In the genomic region with DNA sequence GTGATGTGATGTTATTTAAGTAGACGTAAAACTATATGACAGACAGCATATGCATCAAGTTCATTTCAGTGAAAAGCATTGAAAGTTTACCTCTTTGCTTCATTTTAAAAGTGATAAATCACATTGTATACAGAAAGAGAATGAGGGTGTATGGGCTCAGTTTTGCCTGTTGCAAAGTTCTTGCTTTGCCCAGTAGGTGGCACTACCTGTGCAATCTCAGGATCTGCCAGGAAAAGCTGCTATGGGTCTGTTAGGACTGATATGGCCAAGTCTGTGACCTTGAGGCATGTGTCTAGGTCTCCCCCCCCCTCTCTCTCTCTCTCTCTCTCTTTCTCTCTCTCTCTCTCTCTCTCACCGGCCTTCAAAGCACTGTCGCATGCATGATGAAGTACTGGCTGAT, we compare ENCODE assay signal across 7 mouse cellular contexts.
DNase-seq lines count a peak whose midpoint lies in the region; ATAC-seq and TF ChIP-seq lines count a peak whose summit lies in the region.

No protein-coding gene starts in this region.

- H3K27me3 ChIP-seq in hindbrain, embryonic 10.5 days (ENCODE audit: insufficient read depth, poor library complexity, severe bottlenecking) = no peaks in the 10 kb centered on the region
- no peaks in the 10 kb centered on the region for H3K27me3 ChIP-seq in hindbrain, embryonic 16.5 days (replicated peaks; ENCODE audit: control insufficient read depth, insufficient read depth, low read length)
- no peaks in the 10 kb centered on the region for H3K27me3 ChIP-seq in forebrain, embryonic 13.5 days
- H3K27me3 ChIP-seq in lung, postnatal 0 days (replicated peaks; ENCODE audit: insufficient read depth, low read length) = no peaks in the 10 kb centered on the region

- WGBS in hindbrain, embryonic 10.5 days = 66% methylated on average over 3 of the region's 3 CpGs
- 69% methylated on average over 3 of the region's 3 CpGs for WGBS in hindbrain, embryonic 16.5 days
- WGBS in forebrain, embryonic 13.5 days = 69% methylated on average over 3 of the region's 3 CpGs
- WGBS in lung, postnatal 0 days = 45% methylated on average over 3 of the region's 3 CpGs

- no peak for TF ChIP-seq EP300 in lung, postnatal 0 days (IDR thresholded peaks at IDR 0.05)

- peak; percentile 60 for TF ChIP-seq CTCF in lung, postnatal 0 days (IDR thresholded peaks at IDR 0.05)

- H3K4me1 ChIP-seq in hindbrain, embryonic 10.5 days (replicated peaks) = no peaks in the 10 kb centered on the region
- no peaks in the 10 kb centered on the region for H3K4me1 ChIP-seq in hindbrain, embryonic 16.5 days (ENCODE audit: control insufficient read depth, insufficient read depth, low read depth, low read length)
- H3K4me1 ChIP-seq in forebrain, embryonic 13.5 days = no peaks in the 10 kb centered on the region
- H3K4me1 ChIP-seq in lung, postnatal 0 days (ENCODE audit: insufficient read depth, low read depth, low read length) = no peaks in the 10 kb centered on the region

- no peak overlapping the region for H3K27ac ChIP-seq in hindbrain, embryonic 10.5 days
- H3K27ac ChIP-seq in hindbrain, embryonic 16.5 days (ENCODE audit: low read depth, low read length) = no peak overlapping the region
- H3K27ac ChIP-seq in forebrain, embryonic 13.5 days = no peak overlapping the region
- H3K27ac ChIP-seq in lung, postnatal 0 days (ENCODE audit: low read length) = no peak overlapping the region

- H3K9me3 ChIP-seq in hindbrain, embryonic 10.5 days = no peaks in the 10 kb centered on the region
- no peaks in the 10 kb centered on the region for H3K9me3 ChIP-seq in hindbrain, embryonic 16.5 days (ENCODE audit: control insufficient read depth, low read length)
- no peaks in the 10 kb centered on the region for H3K9me3 ChIP-seq in forebrain, embryonic 13.5 days (replicated peaks)
- no peaks in the 10 kb centered on the region for H3K9me3 ChIP-seq in lung, postnatal 0 days (ENCODE audit: low read length)

- no peak overlapping the region for H3K4me2 ChIP-seq in hindbrain, embryonic 16.5 days (ENCODE audit: low read length)
- no peak overlapping the region for H3K4me2 ChIP-seq in forebrain, embryonic 13.5 days
- no peak overlapping the region for H3K4me2 ChIP-seq in lung, postnatal 0 days (replicated peaks; ENCODE audit: low read depth, low read length)

- no peak overlapping the region for H3K4me3 ChIP-seq in hindbrain, embryonic 10.5 days
- H3K4me3 ChIP-seq in hindbrain, embryonic 16.5 days (ENCODE audit: low read length) = no peak overlapping the region
- no peak overlapping the region for H3K4me3 ChIP-seq in forebrain, embryonic 13.5 days
- no peak overlapping the region for H3K4me3 ChIP-seq in lung, postnatal 0 days (ENCODE audit: low read depth, low read length)

- no peaks in the 10 kb centered on the region for H3K36me3 ChIP-seq in hindbrain, embryonic 10.5 days
- no peaks in the 10 kb centered on the region for H3K36me3 ChIP-seq in hindbrain, embryonic 16.5 days (ENCODE audit: control insufficient read depth, insufficient read depth, low read length)
- no peaks in the 10 kb centered on the region for H3K36me3 ChIP-seq in forebrain, embryonic 13.5 days (ENCODE audit: poor library complexity, severe bottlenecking)
- H3K36me3 ChIP-seq in lung, postnatal 0 days (ENCODE audit: insufficient read depth, low read length) = no peaks in the 10 kb centered on the region

- ATAC-seq in hindbrain, embryonic 16.5 days = no peak
- peak; percentile 57; the same call in 1 of the 2 replicates for ATAC-seq in forebrain, embryonic 13.5 days
- ATAC-seq in lung, postnatal 0 days = no peak

- no peak overlapping the region for H3K9ac ChIP-seq in hindbrain, embryonic 16.5 days (ENCODE audit: low read depth, low read length)
- H3K9ac ChIP-seq in forebrain, embryonic 13.5 days = no peak overlapping the region
- H3K9ac ChIP-seq in lung, postnatal 0 days (replicated peaks; ENCODE audit: low read depth) = no peak overlapping the region

- DNase-seq in hindbrain, embryonic 10.5 days (ENCODE audit: low spot score) = peak; percentile 27
- peak; percentile 55 for DNase-seq in 416B (ENCODE audit: low read depth)
- peak; percentile 14 for DNase-seq in NIH3T3 (ENCODE audit: low read depth)
- DNase-seq in lung, postnatal 0 days (ENCODE audit: low spot score) = no peak
- DNase-seq in urinary bladder, adult 18-20 months (ENCODE audit: low spot score in 2 of 2) = no peak

Comparison
In these comparisons a context has a peak if more than half of its experiments do, and no peak if none do; other contexts are left out.
1. DNase-seq: peak in hindbrain, embryonic 10.5 days (single experiment), 416B (single experiment) and NIH3T3 (single experiment); none in lung, postnatal 0 days (single experiment) and urinary bladder, adult 18-20 months (0 of 2).